Mouse (Mus musculus) intestine, embryonic 14.5 days (tissue): ENCODE measurements around the gene Mef2c. TPM values are rescaled to one million over a fixed set of nuclear protein-coding genes. Genes with fewer than 3 reads are reported as not detected.

Experiments
- ATAC-seq: fragments of 200-750 bp; cut with Nextera tagmentation; replicated peaks from 2 replicates; pipeline ENCODE4 v1.8.0; 2017; ENCODE audit warnings: low read depth, moderate number of reproducible peaks, moderate TSS enrichment, moderate library complexity; ENCODE audit not compliant: low FRiP score, low TSS enrichment
- DNase-seq: peaks from one replicate; pipeline ENCODE4 v3.0.0-alpha.2; 2018; ENCODE audit warnings: low spot score
- H3K27ac ChIP-seq: fragments of 300-500 bp; sonication (generic); 2 replicates; pipeline ENCODE4 v1.5.1; 2014; ENCODE audit warnings: low read depth, mild to moderate bottlenecking, control low read depth
- H3K27me3 ChIP-seq: fragments of 300-500 bp; sonication (generic); replicated peaks from 2 replicates; pipeline ENCODE4 v1.6.1; 2014; ENCODE audit warnings: low read length, control low read depth; ENCODE audit not compliant: control insufficient read depth, insufficient read depth
- H3K36me3 ChIP-seq: fragments of 300-500 bp; sonication (generic); 2 replicates; pipeline ENCODE4 v1.6.1; 2014; ENCODE audit warnings: low read length, control low read depth; ENCODE audit not compliant: control insufficient read depth, insufficient read depth
- H3K4me1 ChIP-seq: fragments of 300-500 bp; sonication (generic); replicated peaks from 2 replicates; pipeline ENCODE4 v1.6.1; 2014; ENCODE audit warnings: low read length, control low read depth, mixed read lengths; ENCODE audit not compliant: control insufficient read depth, insufficient read depth
- H3K4me2 ChIP-seq: fragments of 300-500 bp; sonication (generic); 2 replicates; pipeline ENCODE4 v1.6.1; 2014; ENCODE audit warnings: low read length
- H3K4me3 ChIP-seq: fragments of 300-500 bp; sonication (generic); 2 replicates; pipeline ENCODE4 v1.5.1; 2014; ENCODE audit warnings: low read depth, low read length, control low read depth, mixed read lengths
- H3K9ac ChIP-seq: fragments of 300-500 bp; sonication (generic); 2 replicates; pipeline ENCODE4 v1.6.1; 2014; ENCODE audit warnings: mild to moderate bottlenecking, low read length
- H3K9me3 ChIP-seq: fragments of 300-500 bp; sonication (generic); 2 replicates; pipeline ENCODE4 v1.6.1; 2016; ENCODE audit warnings: low read length, control low read depth; ENCODE audit not compliant: control insufficient read depth
- WGBS: fragments of 180-500 bp; shearing (Covaris S2); extraction: QIAGEN DNeasy Blood & Tissue Kit; methylation state at CpG from one replicate; pipeline ENCODE4 v1.1.7; 2014; 5-methylcytosine and 5-hydroxymethylcytosine counted together
- polyA plus RNA-seq: library from polyadenylated mRNA; unstranded; fragments of >200 nt; fragmentation: Nextera tagmentation; extraction: Ambion mirVana; gene quantifications from 2 replicates; pipeline ENCODE4 v1.2.1, GENCODE M21; 2014

The Mef2c gene
- polyA plus RNA-seq, 1 experiment from 2014 or later = 42.8 TPM

GRCm38 (mm10) chr13:83715308-83715785, 211.5 kb downstream of the Mef2c start:
- Histone ChIP-seq H3K4me2 (peak overlapping the region; percentile 30), H3K27me3 (peaks cover 94% of the 10 kb centered on the region), H3K9me3 (no peaks in the 10 kb centered on the region), H3K36me3 (no peaks in the 10 kb centered on the region), H3K27ac (no peak overlapping the region), H3K9ac (no peak overlapping the region), H3K4me3 (0 out of 2 replicates have a peak overlapping the region, but pooled peaks have one; percentile 1), H3K4me1 (no peaks in the 10 kb centered on the region)
- ATAC-seq = peak; percentile 20; the same call in 1 of the 2 replicates
- DNase-seq = no peak
- WGBS = 4% methylated on average over 14 of the region's 14 CpGs

- ATAC-seq (no peak), DNase-seq (no peak)
- H3K9ac ChIP-seq = no peak overlapping the region
- H3K4me2 ChIP-seq = no peak overlapping the region
- H3K4me1 ChIP-seq = no peaks in the 10 kb centered on the region
- H3K36me3 ChIP-seq = no peaks in the 10 kb centered on the region
- no peaks in the 10 kb centered on the region for H3K9me3 ChIP-seq
- 4% methylated on average over 27 of the region's 27 CpGs for WGBS
- H3K27ac ChIP-seq = no peak overlapping the region
- no peak overlapping the region for H3K4me3 ChIP-seq
- H3K27me3 ChIP-seq = peaks cover 99% of the 10 kb centered on the region
Observed at GRCm38 (mm10) chr13:83715971-83716615, 212.3 kb downstream of the Mef2c start.
